Mouse (Mus musculus) thymus, adult 18-20 months (tissue): Measurements from ENCODE around the gene Neb.

Experiments
- DNase-seq, 2 experiments: peaks; one replicate each; pipeline ENCODE4 v3.0.0; 2022; ENCODE audit warnings: mixed read lengths in 2 of 2

Neb gene

GRCm38 (mm10) chr2:52304554-52304953 lies 73.7 kb downstream of the Neb start:
- no peak for DNase-seq

GRCm38 (mm10) chr2:52303405-52303804 lies 74.9 kb downstream of the Neb start:
- no peak for DNase-seq

DNA sequence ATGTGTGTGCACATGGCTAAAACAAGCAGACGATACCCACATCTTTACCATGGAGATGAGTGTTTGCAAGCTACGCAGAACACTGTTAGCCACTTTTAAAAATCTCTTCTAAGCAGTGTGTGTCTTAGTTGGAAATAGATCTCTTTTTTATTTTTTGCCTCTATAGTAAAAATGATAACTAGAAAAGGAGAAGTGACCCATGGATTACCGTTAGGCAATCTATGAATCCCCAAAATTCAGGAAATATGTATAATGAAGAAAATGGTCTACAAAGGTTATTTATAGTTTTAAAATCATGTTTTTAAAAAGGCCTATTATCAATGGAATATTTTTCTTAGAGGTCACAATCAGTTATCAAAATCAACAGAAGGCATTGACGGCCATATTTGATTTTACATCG lies 80.3 kb downstream of the Neb start:
- no peak for DNase-seq

DNA sequence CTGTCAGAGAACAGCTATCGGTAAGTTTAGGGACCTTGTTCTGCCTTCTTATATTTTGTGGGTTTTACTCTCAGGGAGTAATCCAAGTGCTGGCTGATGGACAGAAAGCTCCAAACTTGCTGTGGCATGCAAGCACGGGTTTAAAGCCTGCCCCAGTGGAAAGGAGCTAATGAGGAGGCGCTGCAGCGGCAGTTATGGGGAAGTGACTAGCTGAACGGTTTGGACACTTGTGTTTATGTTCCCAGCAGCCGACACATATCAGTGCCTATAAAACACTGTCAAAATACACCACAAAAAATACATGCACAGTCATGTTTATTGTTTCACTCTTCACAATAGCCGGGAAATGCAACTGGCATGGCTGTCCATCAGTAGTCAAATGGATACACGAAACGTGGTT lies 81.5 kb downstream of the Neb start:
- DNase-seq = no peak

GRCm38 (mm10) chr2:52287436-52287835 lies 90.8 kb downstream of the Neb start:
- DNase-seq = no peak

DNA sequence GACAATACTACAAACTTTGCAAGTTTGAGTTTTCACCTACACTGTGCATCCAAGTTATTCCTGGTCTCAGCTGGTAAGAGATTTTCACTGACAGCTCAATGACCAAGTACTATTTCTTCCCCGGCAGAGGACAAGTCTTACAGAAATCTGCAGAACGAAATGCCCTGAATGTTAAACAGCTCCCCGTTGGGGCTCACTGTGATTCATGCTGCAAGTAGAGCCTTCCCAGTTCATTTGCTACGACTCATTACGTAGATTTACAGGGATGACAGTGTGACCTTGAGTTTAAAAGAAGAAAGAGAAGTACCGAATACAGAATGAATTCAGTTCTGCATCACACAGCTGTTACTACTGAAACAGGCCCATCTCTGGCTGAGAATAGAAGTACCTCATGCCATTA lies 91.9 kb downstream of the Neb start:
- no peak for DNase-seq

DNA sequence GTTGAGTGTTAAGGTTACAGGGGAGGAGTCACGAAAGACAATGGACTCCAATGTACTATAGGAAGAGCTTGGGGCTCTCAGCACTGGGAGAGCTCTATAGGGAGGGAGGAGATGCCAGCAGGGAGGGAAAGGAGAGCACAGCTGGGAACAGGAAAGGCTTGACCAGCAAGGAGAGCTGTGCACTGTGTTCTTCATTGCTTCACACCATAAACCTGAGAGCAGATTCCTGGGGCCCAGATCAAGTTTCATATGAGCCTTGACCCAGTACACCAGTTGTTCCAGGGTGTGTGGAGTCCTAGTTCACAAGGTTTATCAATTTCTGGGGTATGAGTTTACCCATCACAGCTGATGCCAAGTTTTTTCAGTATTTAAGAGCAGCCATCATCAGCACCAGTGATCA lies 106.1 kb downstream of the Neb start:
- DNase-seq = no peak

DNA sequence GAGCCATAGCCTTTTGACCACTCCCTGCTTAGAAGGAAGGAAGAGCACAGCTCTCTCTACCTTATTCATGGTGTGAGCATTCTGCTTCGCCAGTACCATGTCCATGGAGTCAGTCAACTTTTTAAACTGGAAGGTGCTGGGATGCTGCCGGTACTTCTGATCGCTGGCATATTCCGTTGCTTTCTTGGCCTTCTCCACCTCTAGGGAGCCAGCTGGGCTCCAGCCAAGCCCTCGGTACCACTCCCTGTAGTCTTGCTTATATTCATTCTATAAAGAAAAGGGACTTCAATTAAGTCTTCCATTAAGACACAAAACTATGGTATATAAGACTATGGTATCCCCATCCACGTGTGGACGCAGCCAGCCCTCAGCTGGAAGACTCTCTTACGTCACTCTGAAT lies 107.4 kb downstream of the Neb start:
- no peak for DNase-seq

DNA sequence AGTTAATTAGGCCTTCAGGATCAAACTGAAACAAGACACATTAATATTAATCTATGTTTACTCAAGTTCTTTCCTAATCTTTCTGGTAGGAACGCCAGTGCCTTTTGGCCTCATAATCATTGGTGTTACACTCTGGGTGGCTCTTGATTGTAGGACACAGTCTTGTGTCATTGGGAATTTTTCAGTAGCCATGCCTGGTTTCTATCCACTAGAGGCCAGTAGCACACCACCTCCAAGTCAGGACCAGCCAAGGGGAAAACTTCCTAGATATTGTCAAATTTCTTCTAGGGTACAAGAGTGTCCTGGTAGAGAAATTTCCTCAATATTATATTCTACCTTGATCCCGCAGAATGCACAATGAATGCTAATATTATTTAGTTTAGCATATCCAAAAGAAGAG lies 116.1 kb downstream of the Neb start:
- no peak for DNase-seq

DNA sequence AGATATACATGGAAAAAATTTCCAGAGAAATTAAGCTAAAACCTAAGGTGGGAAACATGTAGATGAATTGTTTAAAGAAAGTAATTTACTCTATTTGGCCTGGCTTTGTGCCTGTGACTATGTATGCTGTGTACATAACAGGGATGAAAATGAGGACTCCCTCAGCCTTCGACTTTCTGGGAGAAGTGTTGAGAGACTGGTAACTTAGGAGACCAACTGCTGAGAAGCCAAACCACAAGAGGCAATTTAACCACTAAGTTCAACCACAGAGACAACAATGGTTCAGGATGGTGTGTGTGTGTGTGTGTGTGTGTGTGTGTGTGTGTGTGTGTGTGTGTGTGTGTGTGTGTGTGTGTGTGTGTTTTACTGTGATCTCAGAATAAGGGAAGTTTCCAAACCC lies 126.2 kb downstream of the Neb start:
- no peak for DNase-seq

- no peak for DNase-seq
These were observed 129.9 kb downstream of the Neb start for GRCm38 (mm10) chr2:52248316-52248826.

DNA sequence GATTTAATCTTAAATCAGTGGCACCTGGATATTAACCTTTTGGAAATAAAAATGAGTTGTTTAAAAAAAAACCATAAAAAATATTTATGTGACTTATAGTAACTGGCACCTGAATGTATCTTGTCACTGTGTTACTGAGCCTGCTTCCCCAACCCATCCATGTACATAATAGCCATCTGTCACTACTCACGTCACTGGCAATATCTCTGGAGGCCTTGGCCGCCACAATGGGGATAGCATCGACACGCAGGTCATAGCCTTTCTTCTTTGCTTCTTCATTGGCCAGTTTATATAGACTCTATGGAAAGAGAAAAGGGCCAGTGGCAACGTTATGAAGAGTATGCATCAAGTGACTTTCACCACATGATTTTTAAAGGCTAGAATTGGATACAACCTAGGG lies 133.2 kb downstream of the Neb start:
- DNase-seq = no peak

DNA sequence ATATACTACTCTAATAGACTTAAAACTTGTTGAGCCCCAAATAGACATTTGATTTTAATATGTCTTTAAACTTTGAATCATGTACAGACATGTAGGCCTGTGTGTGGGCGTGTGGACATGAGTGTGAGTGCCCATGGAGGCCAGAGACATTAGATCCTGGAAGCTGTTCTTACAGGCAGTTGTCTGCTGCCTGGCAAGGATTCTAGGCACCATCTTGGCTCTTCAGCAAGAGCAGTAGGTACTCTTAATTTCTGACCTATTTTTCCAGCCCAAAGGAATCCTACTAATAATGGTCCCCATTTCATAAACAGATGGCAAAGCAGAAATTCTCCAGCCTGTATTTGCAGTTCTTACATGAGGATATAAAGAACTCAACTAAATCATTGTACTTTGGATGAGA lies 135.6 kb downstream of the Neb start:
- no peak for DNase-seq

DNA sequence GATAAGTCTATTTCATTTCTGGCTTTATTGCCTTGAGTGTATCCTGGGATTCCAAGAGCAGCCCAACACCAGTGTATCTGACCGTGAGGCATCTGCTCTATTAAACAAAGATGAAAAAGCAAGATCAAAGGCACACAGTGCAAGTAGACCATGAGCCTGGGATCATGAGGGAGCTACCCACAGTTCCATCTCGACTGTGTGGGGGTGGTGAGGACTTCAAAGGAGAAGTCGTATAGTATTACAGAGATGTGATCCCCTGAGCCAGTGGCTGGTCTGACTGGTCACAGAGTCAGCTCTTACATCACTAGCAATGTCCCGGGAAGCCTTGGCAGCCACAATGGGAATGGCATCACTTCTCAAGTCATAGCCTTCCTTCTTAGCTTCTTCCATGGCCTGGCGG lies 140.4 kb downstream of the Neb start:
- no peak for DNase-seq

DNA sequence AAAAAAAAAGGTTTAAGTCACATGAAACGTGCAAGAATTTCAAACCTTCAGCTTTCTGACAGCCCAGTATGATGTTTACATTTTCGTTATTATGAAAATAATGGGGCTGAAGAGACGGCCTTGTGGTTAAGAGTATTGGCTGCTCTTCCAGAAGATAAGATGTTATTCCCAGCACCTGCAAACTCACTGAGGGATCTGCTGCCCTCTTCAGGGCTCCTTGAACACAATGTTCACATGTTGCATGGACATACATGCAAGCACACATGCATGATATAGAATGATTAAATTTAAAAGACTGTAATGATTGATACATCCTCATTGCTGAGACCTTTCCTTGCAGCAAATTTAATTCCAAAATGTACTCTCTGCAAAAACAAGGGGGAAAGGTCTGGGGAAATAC lies 150.7 kb downstream of the Neb start:
- no peak for DNase-seq

GRCm38 (mm10) chr2:52224366-52224765 lies 153.9 kb downstream of the Neb start:
- no peak for DNase-seq

- DNase-seq = no peak
These were observed 158.2 kb downstream of the Neb start for GRCm38 (mm10) chr2:52220074-52220473.

DNA sequence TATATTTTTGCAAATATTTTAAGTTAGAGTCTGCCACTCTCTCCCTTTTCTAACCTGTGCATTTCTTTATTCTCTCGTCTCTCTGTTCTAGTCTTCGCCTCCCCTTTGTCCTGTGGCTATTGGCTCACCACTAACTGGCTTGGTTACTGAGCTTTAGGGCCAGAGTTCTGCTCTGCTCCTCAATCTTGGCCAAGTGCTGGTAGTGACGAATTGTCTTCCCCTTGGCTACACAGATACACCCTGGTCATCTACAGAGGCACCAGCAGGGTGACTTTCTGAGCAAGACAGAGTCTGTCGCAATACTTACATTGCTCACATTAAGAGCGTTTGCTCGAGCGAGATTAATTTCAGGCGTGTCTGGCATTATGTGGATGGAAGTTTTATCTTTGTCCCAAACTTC lies 162.3 kb downstream of the Neb start:
- no peak for DNase-seq

GRCm38 (mm10) chr2:52212561-52212961 lies 165.7 kb downstream of the Neb start:
- DNase-seq = no peak

DNA sequence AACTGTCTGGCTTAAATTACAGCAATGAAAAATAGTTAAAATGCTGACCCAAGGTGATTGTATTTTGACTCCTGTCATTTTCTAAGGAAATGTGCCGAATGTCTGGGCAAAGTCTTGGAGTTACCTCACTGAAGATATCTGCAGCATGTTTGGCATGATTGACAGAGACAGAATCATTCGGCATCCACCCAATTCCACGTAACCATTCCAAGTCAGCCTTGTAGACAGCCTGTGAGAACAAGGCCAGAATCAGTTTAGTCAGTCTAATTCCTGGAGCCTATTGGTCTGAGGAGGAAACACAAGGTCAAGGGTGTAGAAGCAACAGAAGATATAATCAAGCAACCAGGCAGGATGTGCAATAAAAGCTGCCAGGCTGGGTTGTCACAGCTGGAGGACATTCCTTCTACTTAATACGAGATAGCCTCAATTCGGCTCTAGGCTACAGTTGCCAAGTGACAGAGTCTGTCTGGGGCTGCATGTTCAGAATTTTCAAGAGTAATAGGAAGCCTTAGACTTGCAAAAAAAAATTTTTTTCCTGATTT lies 166.8 kb downstream of the Neb start:
- no peak for DNase-seq

DNA sequence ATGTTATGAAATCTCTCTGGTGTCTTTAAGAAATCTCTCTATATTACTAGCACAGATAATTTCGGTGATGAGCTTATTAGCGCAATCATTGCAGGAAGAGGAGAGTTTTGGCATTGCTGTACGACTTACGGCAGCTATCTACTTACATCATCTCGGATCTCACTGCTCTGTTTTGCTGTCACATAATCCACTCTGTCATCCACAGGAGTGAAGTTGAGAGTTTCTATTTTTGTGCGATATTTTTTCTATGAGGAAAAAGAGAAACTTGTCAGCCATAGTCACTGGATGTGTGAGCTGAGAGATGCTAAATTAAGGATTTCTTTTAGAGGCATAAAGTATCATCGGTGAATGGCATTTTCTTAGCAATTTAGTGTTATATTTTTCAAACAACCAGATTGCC lies 167.6 kb downstream of the Neb start:
- DNase-seq = no peak

- no peak for DNase-seq
These were observed 173.3 kb downstream of the Neb start for GRCm38 (mm10) chr2:52204992-52205391.

GRCm38 (mm10) chr2:52193629-52194028 lies 184.6 kb downstream of the Neb start:
- no peak for DNase-seq

DNA sequence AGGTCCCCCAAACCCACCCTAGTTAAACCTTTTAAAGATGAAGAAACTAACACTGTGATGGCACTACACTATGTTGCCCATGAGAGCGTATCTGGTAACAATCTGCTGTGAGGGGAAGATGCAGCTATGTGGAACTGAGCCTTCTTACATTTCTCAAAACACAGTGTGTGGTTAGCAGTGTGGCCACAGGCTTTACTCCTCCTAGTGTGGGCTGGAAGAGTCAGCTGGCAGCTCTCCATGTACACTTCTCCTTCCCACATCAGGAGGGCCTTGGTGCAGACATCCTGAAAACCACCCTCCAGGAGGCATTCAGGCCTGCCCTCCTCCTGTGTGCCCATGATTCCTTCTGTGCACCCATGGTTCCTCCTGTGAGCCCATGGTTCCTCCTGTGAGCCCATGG lies 198.6 kb downstream of the Neb start:
- no peak for DNase-seq

GRCm38 (mm10) chr2:52177726-52178125 lies 200.5 kb downstream of the Neb start:
- DNase-seq = no peak

GRCm38 (mm10) chr2:52177184-52177583 lies 201.1 kb downstream of the Neb start:
- DNase-seq = no peak
